Mouse (Mus musculus): ENCODE measurements around the gene Gpd2. TPM values are rescaled to one million over a fixed set of nuclear protein-coding genes. Genes with fewer than 3 reads are reported as not detected.

Gpd2 gene
- 16.4 TPM for polyA plus RNA-seq (2017; shearing (Covaris generic))

GRCm38 (mm10) chr2:57237475-57237919 lies at the start of gene Gpd2:
Gene Gpd2, plus strand, starts transcription at chr2:57237635.

Other genes starting within 250 kb of the Gpd2 start
- gene Nr4a2, start 113.6 kb upstream of the Gpd2 start, polyA plus RNA-seq (2017; shearing (Covaris generic)) = 3.2 TPM